Mouse (Mus musculus): ENCODE results near the gene Hmgn3.

- TF ChIP-seq CTCF (IDR thresholded peaks at IDR 0.05; ENCODE audit: extremely low read depth, insufficient read length, insufficient replicate concordance, low read depth, low read length) (no peak), POLR2A (IDR thresholded peaks at IDR 0.05; ENCODE audit: low read depth, low read length) (no peak)
Measured at GRCm38 (mm10) chr9:83100786-83101185, 45.7 kb downstream of the Hmgn3 start.
